Mouse (Mus musculus) lung, postnatal 4 days (tissue): ENCODE results near the gene Gm49601.

ENCODE experiments used
- DNase-seq, 2 experiments: peaks; one replicate each; pipeline ENCODE4 v3.0.0; 2021

The Gm49601 gene

DNA sequence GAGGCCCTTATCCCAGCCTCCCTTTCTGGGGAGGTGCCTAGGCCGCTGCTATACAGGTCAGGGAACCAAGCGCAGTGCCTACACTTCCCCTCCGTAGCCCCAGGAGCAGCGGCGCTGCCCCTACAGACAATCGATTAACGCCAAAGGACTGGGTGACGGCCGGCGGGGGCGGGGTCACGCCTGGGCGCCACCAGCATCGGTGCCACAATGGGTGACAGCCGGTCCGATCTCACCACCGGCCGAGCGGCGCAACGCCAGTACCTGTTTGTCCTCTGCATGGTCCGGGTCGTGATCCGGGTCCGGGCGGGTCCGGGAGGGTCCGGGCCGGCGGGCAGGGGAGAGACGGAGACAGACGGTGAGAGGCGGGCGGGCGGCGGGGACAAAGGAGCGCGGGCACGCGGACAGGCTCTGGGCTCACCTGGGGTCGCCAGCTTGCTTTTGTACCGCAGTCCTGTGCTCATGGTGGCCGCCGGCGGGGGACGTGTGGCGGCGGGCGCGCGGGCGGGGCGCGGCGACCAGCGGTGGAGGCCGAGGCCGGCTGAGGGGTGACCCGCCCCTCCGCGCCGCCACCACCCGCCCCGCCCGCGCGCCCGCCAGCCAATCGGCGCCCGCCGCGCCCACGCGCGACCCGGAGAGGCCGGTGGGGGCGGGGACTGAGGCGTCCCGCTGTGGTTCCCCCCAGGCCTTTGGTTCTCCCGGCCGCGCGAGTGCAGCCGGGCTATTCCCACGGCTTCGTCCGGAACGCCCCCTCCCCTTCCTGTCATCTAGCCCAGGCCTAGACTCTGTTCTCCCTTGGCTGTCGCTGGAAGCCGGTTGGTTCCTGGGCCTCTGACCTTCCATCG is 3.4 kb upstream of the Gm49601 start, which contains the start of gene Sept5:
Gene Sept5, minus strand, starts transcription at position 565 of the 842 bp plus-strand sequence.
- DNase-seq = peak; percentile 78 to 85

DNA sequence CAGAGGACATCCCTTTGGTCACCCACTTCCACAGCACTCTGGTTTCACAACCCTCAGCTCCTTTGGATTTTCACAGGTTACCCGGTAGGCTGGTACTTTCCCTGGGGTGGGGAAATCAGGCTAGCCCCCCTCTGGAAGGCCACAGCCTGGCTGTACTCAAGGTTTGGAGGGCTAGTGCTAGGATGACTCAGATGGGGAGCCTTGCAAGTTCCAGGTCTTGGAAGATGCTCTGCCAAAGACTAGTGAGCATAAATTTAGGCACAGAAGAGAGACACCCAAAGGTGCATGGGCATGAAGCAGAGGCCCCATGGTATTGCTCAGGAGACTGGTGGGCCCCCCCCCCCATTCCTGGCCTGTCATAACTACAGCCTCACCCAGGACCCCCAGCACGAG is 2.7 kb upstream of the Gm49601 start:
- DNase-seq = no peak

- DNase-seq = peak in 1 of 2 experiments; percentile 19
These were observed 2.1 kb upstream of the Gm49601 start for GRCm38 (mm10) chr16:18628206-18628947.

- peak in 1 of 2 experiments; percentile 17 for DNase-seq
These were observed 936 bp upstream of the Gm49601 start for GRCm38 (mm10) chr16:18627163-18627562.

- peak in 1 of 2 experiments; percentile 35 for DNase-seq
These were observed 376 bp downstream of the Gm49601 start for GRCm38 (mm10) chr16:18625791-18626311.

- no peak for DNase-seq
These were observed 1.1 kb downstream of the Gm49601 start for GRCm38 (mm10) chr16:18625097-18625496.

DNA sequence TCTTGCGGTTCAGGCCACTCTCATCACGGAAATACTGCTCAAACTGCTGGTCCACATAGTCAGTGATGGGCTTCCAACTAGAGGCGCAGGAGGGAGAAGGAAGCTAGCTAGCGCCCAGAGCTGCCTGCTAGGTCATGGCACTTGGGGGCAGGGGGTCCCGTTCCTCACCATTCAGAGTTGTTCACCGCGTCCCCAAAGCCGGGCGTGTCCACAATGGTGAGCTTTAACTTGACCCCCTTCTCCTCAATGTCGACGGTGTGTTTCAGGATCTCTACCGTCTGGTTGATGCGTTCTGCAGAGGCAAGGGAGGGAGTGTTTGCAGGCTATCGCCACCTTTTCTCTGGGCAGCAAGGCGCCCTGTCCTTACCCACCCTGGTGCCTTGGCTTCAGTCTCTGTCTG is 1.6 kb downstream of the Gm49601 start:
- DNase-seq = no peak

- no peak for DNase-seq
These were observed 2.3 kb downstream of the Gm49601 start for GRCm38 (mm10) chr16:18623751-18624540.

DNA sequence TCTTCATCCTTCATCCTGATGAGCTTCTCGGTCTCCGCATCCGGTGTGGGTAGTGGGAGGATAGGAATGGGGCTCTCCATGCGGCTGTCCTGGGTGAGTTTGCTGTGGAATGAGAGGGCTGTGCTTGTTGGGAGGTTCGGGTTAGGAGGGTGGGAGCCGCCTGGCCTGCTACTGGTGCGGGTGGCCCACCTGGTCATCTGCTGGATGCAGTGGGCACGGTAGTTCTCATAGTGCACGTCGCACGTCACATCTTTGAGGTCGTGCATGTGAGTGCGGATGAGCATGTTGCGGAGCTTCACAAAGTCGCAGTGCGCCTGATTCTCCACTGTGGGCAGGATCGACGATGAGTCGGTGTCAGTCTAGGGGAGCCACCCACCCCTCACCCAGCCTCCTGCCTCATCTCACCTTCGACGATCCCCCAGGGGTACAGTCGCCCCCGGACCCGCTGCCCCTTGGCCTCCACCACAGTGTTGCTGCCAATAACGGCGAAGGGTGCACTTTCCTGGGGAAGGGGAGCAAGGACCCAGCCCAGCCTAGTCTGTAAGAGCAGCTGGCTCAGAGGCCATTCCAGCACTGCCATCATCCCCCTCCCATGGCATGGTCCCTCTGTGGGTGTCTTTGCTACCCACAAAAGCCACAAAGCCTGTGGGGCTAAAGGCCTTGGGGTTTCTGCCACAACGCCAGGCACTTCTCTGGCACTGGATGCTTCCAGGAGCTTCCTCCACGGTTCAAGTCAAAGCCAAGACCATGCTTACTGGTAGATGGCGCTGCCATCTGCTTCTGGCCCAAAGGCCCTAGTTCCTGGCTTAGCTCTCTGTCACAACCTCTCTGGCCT is 3.1 kb downstream of the Gm49601 start:
- DNase-seq = no peak

GRCm38 (mm10) chr16:18622019-18622418 is 4.2 kb downstream of the Gm49601 start, which contains the start of gene Gp1bb:
Gp1bb (minus strand) TSS chr16:18622403.
- no peak for DNase-seq

DNA sequence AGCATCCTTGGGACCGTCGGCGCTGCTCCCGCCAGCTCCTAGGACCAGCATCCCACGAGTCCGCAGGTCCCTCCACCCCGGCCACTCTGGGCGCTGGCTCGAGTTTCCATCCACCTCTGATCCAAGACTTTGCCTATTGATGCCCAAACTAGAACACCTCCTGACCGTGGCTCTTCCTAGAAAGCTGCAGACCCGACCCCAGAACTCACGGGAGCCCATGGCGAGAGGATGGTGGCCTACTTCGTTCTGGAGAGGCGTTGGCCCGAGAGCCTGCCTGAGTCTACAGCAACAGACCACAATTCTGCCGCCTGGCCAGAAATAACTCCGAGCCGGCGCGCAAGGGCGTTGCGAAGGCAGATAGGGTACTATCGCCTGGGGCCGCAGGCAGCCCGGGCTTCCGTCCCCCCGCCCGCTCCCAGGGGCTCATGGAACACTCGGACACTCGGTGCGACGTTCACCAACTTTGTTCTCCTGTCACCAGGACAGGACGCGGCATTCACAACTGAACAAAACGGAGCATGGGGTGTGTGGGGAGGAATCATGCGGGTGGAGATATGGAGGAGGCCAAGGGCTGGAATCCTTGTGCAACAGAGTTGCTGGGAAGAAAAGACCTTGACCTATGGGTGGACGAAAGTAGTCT is 4.7 kb downstream of the Gm49601 start:
- no peak for DNase-seq

GRCm38 (mm10) chr16:18620601-18621361 is 5.4 kb downstream of the Gm49601 start:
- DNase-seq = peak in 1 of 2 experiments; percentile 53

- DNase-seq = no peak
These were observed 6.0 kb downstream of the Gm49601 start for GRCm38 (mm10) chr16:18620201-18620600.

GRCm38 (mm10) chr16:18619110-18619509 is 7.1 kb downstream of the Gm49601 start:
- peak in 1 of 2 experiments; percentile 59 for DNase-seq

- DNase-seq = no peak
These were observed 7.9 kb downstream of the Gm49601 start for GRCm38 (mm10) chr16:18618297-18618696.

- DNase-seq = peak; percentile 85 to 91
These were observed 8.7 kb downstream of the Gm49601 start for GRCm38 (mm10) chr16:18617370-18618065.

GRCm38 (mm10) chr16:18613301-18613700 is 12.9 kb downstream of the Gm49601 start:
- DNase-seq = no peak

- peak in 1 of 2 experiments; percentile 78 for DNase-seq
These were observed 14.5 kb downstream of the Gm49601 start for GRCm38 (mm10) chr16:18611752-18612151.

DNA sequence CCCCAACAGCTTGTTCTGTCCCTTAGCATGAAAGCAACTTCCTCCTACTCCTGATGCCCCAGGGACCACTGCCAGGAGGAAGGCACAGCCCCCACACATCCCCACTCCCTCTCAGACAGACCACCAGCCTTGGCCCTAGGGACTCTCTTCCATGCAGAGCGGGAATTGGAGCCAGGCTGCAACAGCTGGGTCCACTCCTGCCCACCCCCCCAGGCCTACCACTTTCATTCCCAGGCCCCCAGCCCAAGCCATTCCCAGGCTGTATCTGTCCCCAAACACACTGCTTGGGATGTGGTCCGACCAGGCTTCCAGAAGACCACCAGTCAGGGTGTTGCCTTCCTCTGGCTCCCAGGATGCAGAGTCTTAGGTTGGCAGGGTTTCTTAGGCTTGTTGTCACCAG is 17.1 kb downstream of the Gm49601 start:
- no peak for DNase-seq

GRCm38 (mm10) chr16:18608226-18608625 is 18.0 kb downstream of the Gm49601 start:
- no peak for DNase-seq
